ENCODE assay signal across 8 mouse cellular contexts in genomic region chrX:140060886-140061874, GRCm38 (mm10). TPM values are rescaled to one million over a fixed set of nuclear protein-coding genes. Genes with fewer than 3 reads are reported as not detected.
DNase-seq lines count a peak whose midpoint lies in the region; ATAC-seq lines count a peak whose summit lies in the region.
"Had no signal": no experiment of that assay in that cellular context is flagged by ENCODE, and none has a peak within 500 bp of the region (broad histone marks: within the 10 kb centered on the region; RNA-seq: fewer than 3 reads in every experiment).

No protein-coding gene starts in this region.

- 23% methylated on average over 58 of the region's 90 CpGs for WGBS in embryonic facial prominence, embryonic 14.5 days
- WGBS in intestine, embryonic 16.5 days = 21% methylated on average over 72 of the region's 90 CpGs
- 13% methylated on average over 80 of the region's 90 CpGs for WGBS in lung, embryonic 16.5 days

- peaks cover 42% of the 10 kb centered on the region for H3K27me3 ChIP-seq in embryonic facial prominence, embryonic 14.5 days (replicated peaks; ENCODE audit: control insufficient read depth, insufficient read depth, low read length)
- H3K27me3 ChIP-seq in intestine, embryonic 16.5 days (replicated peaks; ENCODE audit: control insufficient read depth, insufficient read depth, low read length) = peaks cover 6% of the 10 kb centered on the region
- H3K27me3 ChIP-seq in lung, embryonic 16.5 days (ENCODE audit: control insufficient read depth, insufficient read depth, low read depth, low read length) = peaks cover 7% of the 10 kb centered on the region

- ATAC-seq in embryonic facial prominence, embryonic 14.5 days (ENCODE audit: low read depth) = no peak
- no peak for ATAC-seq in intestine, embryonic 16.5 days
- peak; percentile 20; the same call in 1 of the 2 replicates for ATAC-seq in lung, embryonic 16.5 days (ENCODE audit: low read depth)

- H3K9ac ChIP-seq in embryonic facial prominence, embryonic 14.5 days (ENCODE audit: low read depth, low read length) = no peak overlapping the region
- no peak overlapping the region for H3K9ac ChIP-seq in intestine, embryonic 16.5 days (ENCODE audit: low read depth, low read length)
- peak overlapping the region; percentile 11; the same call in 1 of the 2 replicates for H3K9ac ChIP-seq in lung, embryonic 16.5 days (ENCODE audit: low read length)

- peak overlapping the region; percentile 53 for H3K4me2 ChIP-seq in embryonic facial prominence, embryonic 14.5 days (ENCODE audit: low read depth, low read length)
- peak overlapping the region; percentile 58 for H3K4me2 ChIP-seq in intestine, embryonic 16.5 days (ENCODE audit: low read depth, low read length)
- peak overlapping the region; percentile 56 for H3K4me2 ChIP-seq in lung, embryonic 16.5 days (ENCODE audit: low read depth, low read length)

- no peak overlapping the region for H3K27ac ChIP-seq in embryonic facial prominence, embryonic 14.5 days (replicated peaks; ENCODE audit: low read depth, low read length)
- no peak overlapping the region for H3K27ac ChIP-seq in intestine, embryonic 16.5 days (ENCODE audit: low read length)
- H3K27ac ChIP-seq in lung, embryonic 16.5 days (ENCODE audit: low read length) = no peak overlapping the region

- no peaks in the 10 kb centered on the region for H3K4me1 ChIP-seq in embryonic facial prominence, embryonic 14.5 days (ENCODE audit: control insufficient read depth, insufficient read depth, low read length)
- no peaks in the 10 kb centered on the region for H3K4me1 ChIP-seq in intestine, embryonic 16.5 days (ENCODE audit: control insufficient read depth, insufficient read depth, low read length)
- H3K4me1 ChIP-seq in lung, embryonic 16.5 days (replicated peaks; ENCODE audit: control insufficient read depth, insufficient read depth, low read length) = 0 out of 2 replicates have a peak, but pooled peaks cover 3% of the 10 kb centered on the region

- H3K9me3 ChIP-seq in embryonic facial prominence, embryonic 14.5 days (ENCODE audit: control insufficient read depth, low read length) = peaks cover 14% of the 10 kb centered on the region
- H3K9me3 ChIP-seq in intestine, embryonic 16.5 days (ENCODE audit: control insufficient read depth, low read length) = peaks cover 13% of the 10 kb centered on the region
- peaks cover 12% of the 10 kb centered on the region for H3K9me3 ChIP-seq in lung, embryonic 16.5 days (ENCODE audit: control insufficient read depth, low read length)

- peak overlapping the region; percentile 41 for H3K4me3 ChIP-seq in embryonic facial prominence, embryonic 14.5 days (ENCODE audit: low read depth, low read length)
- peak overlapping the region; percentile 46 for H3K4me3 ChIP-seq in intestine, embryonic 16.5 days (ENCODE audit: low read length)
- H3K4me3 ChIP-seq in lung, embryonic 16.5 days (ENCODE audit: low read length) = peak overlapping the region; percentile 47
- H3K4me3 ChIP-seq: myocyte had no signal

- peak; percentile 4 for DNase-seq in right cerebral cortex, postnatal 14 days
- DNase-seq in right cerebral cortex, postnatal 36 days (ENCODE audit: low spot score in 2 of 2) = no peak
- DNase-seq in embryonic facial prominence, embryonic 14.5 days (ENCODE audit: low spot score) = peak; percentile 13
- peak; percentile 54 for DNase-seq in testis, postnatal 14 days (ENCODE audit: low spot score)
- DNase-seq in frontal cortex, postnatal 14 days (ENCODE audit: low spot score in 2 of 2) = no peak

- H3K36me3 ChIP-seq in embryonic facial prominence, embryonic 14.5 days (ENCODE audit: control insufficient read depth, insufficient read depth, low read length) = no peaks in the 10 kb centered on the region
- H3K36me3 ChIP-seq in intestine, embryonic 16.5 days (ENCODE audit: control insufficient read depth, insufficient read depth, low read length) = no peaks in the 10 kb centered on the region
- H3K36me3 ChIP-seq in lung, embryonic 16.5 days (ENCODE audit: control insufficient read depth, insufficient read depth, low read length) = no peaks in the 10 kb centered on the region

RNA-seq across cellular contexts. Expression of gene Nup62cl, which starts 1.3 kb away (rescaled TPM):
- polyA plus RNA-seq in embryonic facial prominence, embryonic 14.5 days (2014; fragmentation: Nextera tagmentation; extraction: Ambion mirVana) = 2.6 and 4.4 TPM in 2 replicates
- polyA plus RNA-seq in intestine, embryonic 16.5 days (2015; fragmentation: Nextera tagmentation; extraction: Ambion mirVana) = 2.9 and 3.4 TPM in 2 replicates
- polyA plus RNA-seq in lung, embryonic 16.5 days (2015; fragmentation: Nextera tagmentation; extraction: Ambion mirVana) = 3.1 and 4.8 TPM in 2 replicates
- polyA plus RNA-seq: myocyte had no signal

RNA-seq across cellular contexts. Expression of gene Pih1h3b, which starts 1.5 kb away (rescaled TPM):
- 0.47 TPM in 1 of 2 replicates, not detected in the other for polyA plus RNA-seq in embryonic facial prominence, embryonic 14.5 days (2014; fragmentation: Nextera tagmentation; extraction: Ambion mirVana)
- not detected in 2 replicates for polyA plus RNA-seq in intestine, embryonic 16.5 days (2015; fragmentation: Nextera tagmentation; extraction: Ambion mirVana)
- polyA plus RNA-seq in lung, embryonic 16.5 days (2015; fragmentation: Nextera tagmentation; extraction: Ambion mirVana) = 0.10 and 0.41 TPM in 2 replicates
- polyA plus RNA-seq: myocyte had no signal

Comparison
In these comparisons a context has a peak if more than half of its experiments do, and no peak if none do; other contexts are left out.
1. DNase-seq: peak in right cerebral cortex, postnatal 14 days (single experiment), embryonic facial prominence, embryonic 14.5 days (single experiment) and testis, postnatal 14 days (single experiment); none in right cerebral cortex, postnatal 36 days (0 of 2) and frontal cortex, postnatal 14 days (0 of 2).
2. Peak in every context shown above with its lines, with median percentiles within 50 percentile points of each other: H3K4me2 ChIP-seq and H3K4me3 ChIP-seq.